Mouse (Mus musculus) ovary, postnatal 10 days (tissue): ENCODE measurements around the gene Zfp444.
"Not testable (repeated sequence)": the region's sequence is repeated elsewhere in the genome, so short reads cannot be mapped to it uniquely, and the experiment has no call there.

Experiments used
- DNase-seq: peaks from one replicate; pipeline ENCODE4 v3.0.0; 2022; ENCODE audit warnings: low spot score

Gene Zfp444

GRCm38 (mm10) chr7:6214691-6215090 is 42.7 kb downstream of the Zfp444 start:
- DNase-seq = not testable (repeated sequence)

GRCm38 (mm10) chr7:6220147-6220546 is 48.1 kb downstream of the Zfp444 start:
- no peak for DNase-seq

GRCm38 (mm10) chr7:6221978-6222377 is 50.0 kb downstream of the Zfp444 start, which contains the start of gene Zscan5b:
Gene Zscan5b, plus strand, starts transcription at chr7:6222278.
- DNase-seq = no peak

GRCm38 (mm10) chr7:6228491-6228890 is 56.5 kb downstream of the Zfp444 start:
- DNase-seq = not testable (repeated sequence)

- no peak for DNase-seq
Measured at GRCm38 (mm10) chr7:6239787-6240186, 67.8 kb downstream of the Zfp444 start.

GRCm38 (mm10) chr7:6240841-6241425 is 68.9 kb downstream of the Zfp444 start:
- DNase-seq = not testable (repeated sequence)
